Mouse (Mus musculus) ES-Bruce4 (cell line): ENCODE results near the gene Rftn2. TPM values are rescaled to one million over a fixed set of nuclear protein-coding genes. Genes with fewer than 3 reads are reported as not detected.

ENCODE experiments used
- H3K27ac ChIP-seq: 2 replicates; pipeline ENCODE4 v1.5.1; 2012; ENCODE audit warnings: low read length, inconsistent platforms; ENCODE audit not compliant: insufficient read depth
- H3K27me3 ChIP-seq: 2 replicates; pipeline ENCODE4 v1.6.1; 2012; ENCODE audit warnings: mild to moderate bottlenecking, low read length, inconsistent platforms; ENCODE audit not compliant: control insufficient read depth, poor library complexity, insufficient read depth, severe bottlenecking
- H3K36me3 ChIP-seq: 2 replicates; pipeline ENCODE4 v1.6.1; 2012; ENCODE audit warnings: inconsistent platforms, mild to moderate bottlenecking, low read length, moderate library complexity; ENCODE audit not compliant: control insufficient read depth, poor library complexity, insufficient read depth, severe bottlenecking
- H3K4me1 ChIP-seq: one replicate; pipeline ENCODE4 v1.8.1; 2011; ENCODE audit warnings: low read length; ENCODE audit not compliant: control insufficient read depth, insufficient read depth
- H3K4me3 ChIP-seq: 2 replicates; pipeline ENCODE4 v1.5.1; 2011; ENCODE audit warnings: low read depth, mild to moderate bottlenecking, low read length
- H3K9ac ChIP-seq: 2 replicates; pipeline ENCODE4 v1.6.1; 2012; ENCODE audit warnings: low read depth, mild to moderate bottlenecking, inconsistent platforms; ENCODE audit not compliant: poor library complexity, severe bottlenecking
- H3K9me3 ChIP-seq: replicated peaks from 2 replicates; pipeline ENCODE4 v1.6.1; 2012; ENCODE audit warnings: mild to moderate bottlenecking, low read length, inconsistent platforms; ENCODE audit not compliant: control insufficient read depth, poor library complexity, insufficient read depth, severe bottlenecking
- CTCF ChIP-seq: IDR thresholded peaks from one replicate; pipeline ENCODE4 v1.8.1; 2011; ENCODE audit warnings: low read depth, low read length
- EP300 ChIP-seq: IDR thresholded peaks from 2 replicates; pipeline ENCODE4 v1.6.1; 2011; ENCODE audit warnings: low read depth, low read length; ENCODE audit not compliant: insufficient read depth
- POLR2A ChIP-seq: IDR thresholded peaks from one replicate; pipeline ENCODE4 v1.8.1; 2011; ENCODE audit warnings: low read length; ENCODE audit not compliant: insufficient read depth
- polyA plus RNA-seq: library from polyadenylated mRNA; stranded (reverse); fragments of >200 nt; gene quantifications from 2 replicates; pipeline ENCODE4 v1.2.4, GENCODE M21; 2011; ENCODE audit warnings: low read depth; ENCODE audit not compliant: missing spikeins, insufficient read depth, insufficient read length

The Rftn2 gene
- polyA plus RNA-seq, 1 experiment: 0.43 TPM

- Histone ChIP-seq H3K4me3 (no peak overlapping the region), H3K27me3 (no peaks in the 10 kb centered on the region), H3K9me3 (no peaks in the 10 kb centered on the region), H3K27ac (no peak overlapping the region), H3K4me1 (peaks cover 5% of the 10 kb centered on the region), H3K36me3 (no peaks in the 10 kb centered on the region), H3K9ac (no peak overlapping the region)
- TF ChIP-seq EP300 (no peak), POLR2A (no peak), CTCF (no peak)
Measured at GRCm38 (mm10) chr1:55215185-55215813, 11.3 kb downstream of the Rftn2 start.

- Histone ChIP-seq H3K36me3 (no peaks in the 10 kb centered on the region), H3K4me1 (peaks cover 5% of the 10 kb centered on the region)
- no peak for TF ChIP-seq EP300
- no peak for TF ChIP-seq CTCF
- TF ChIP-seq POLR2A: no peak
Measured at GRCm38 (mm10) chr1:55213936-55214335, 12.6 kb downstream of the Rftn2 start.

GRCm38 (mm10) chr1:55213475-55213874 lies 13.1 kb downstream of the Rftn2 start:
- H3K27me3 ChIP-seq: no peaks in the 10 kb centered on the region
- no peak overlapping the region for H3K4me3 ChIP-seq
- TF ChIP-seq CTCF (no peak), POLR2A (no peak), EP300 (no peak)
- H3K4me1 ChIP-seq: peaks cover 5% of the 10 kb centered on the region
- H3K36me3 ChIP-seq: no peaks in the 10 kb centered on the region
- no peak overlapping the region for H3K9ac ChIP-seq
- no peaks in the 10 kb centered on the region for H3K9me3 ChIP-seq
- no peak overlapping the region for H3K27ac ChIP-seq

More at GRCm38 (mm10) chr1:55213936-55214335, 12.6 kb downstream of the Rftn2 start:
- no peaks in the 10 kb centered on the region for H3K27me3 ChIP-seq
- H3K9me3 ChIP-seq: no peaks in the 10 kb centered on the region
- no peak overlapping the region for H3K9ac ChIP-seq
- no peak overlapping the region for H3K27ac ChIP-seq
- no peak overlapping the region for H3K4me3 ChIP-seq

- no peaks in the 10 kb centered on the region for H3K27me3 ChIP-seq
- no peaks in the 10 kb centered on the region for H3K36me3 ChIP-seq
- TF ChIP-seq EP300 (no peak), POLR2A (no peak), CTCF (no peak)
- no peaks in the 10 kb centered on the region for H3K9me3 ChIP-seq
- H3K4me1 ChIP-seq: peaks cover 5% of the 10 kb centered on the region
- no peak overlapping the region for H3K27ac ChIP-seq
- H3K9ac ChIP-seq: no peak overlapping the region
- H3K4me3 ChIP-seq: no peak overlapping the region
Measured at GRCm38 (mm10) chr1:55212771-55213170, 13.8 kb downstream of the Rftn2 start.

GRCm38 (mm10) chr1:55211081-55211480 lies 15.5 kb downstream of the Rftn2 start:
- TF ChIP-seq CTCF: no peak
- TF ChIP-seq EP300: no peak
- no peak for TF ChIP-seq POLR2A
- H3K9me3 ChIP-seq: no peaks in the 10 kb centered on the region
- H3K36me3 ChIP-seq: no peaks in the 10 kb centered on the region
- no peak overlapping the region for H3K4me3 ChIP-seq
- H3K27me3 ChIP-seq: no peaks in the 10 kb centered on the region
- peaks cover 7% of the 10 kb centered on the region for H3K4me1 ChIP-seq
- H3K9ac ChIP-seq: no peak overlapping the region
- H3K27ac ChIP-seq: no peak overlapping the region

GRCm38 (mm10) chr1:55210202-55210965 lies 16.2 kb downstream of the Rftn2 start:
- no peaks in the 10 kb centered on the region for H3K27me3 ChIP-seq
- H3K4me3 ChIP-seq: no peak overlapping the region
- no peaks in the 10 kb centered on the region for H3K36me3 ChIP-seq
- no peaks in the 10 kb centered on the region for H3K9me3 ChIP-seq
- no peak overlapping the region for H3K9ac ChIP-seq
- H3K4me1 ChIP-seq: peaks cover 9% of the 10 kb centered on the region
- TF ChIP-seq CTCF (no peak), EP300 (no peak)
- H3K27ac ChIP-seq: no peak overlapping the region
